ENCODE assay signal across 22 mouse cellular contexts in the genomic region with DNA sequence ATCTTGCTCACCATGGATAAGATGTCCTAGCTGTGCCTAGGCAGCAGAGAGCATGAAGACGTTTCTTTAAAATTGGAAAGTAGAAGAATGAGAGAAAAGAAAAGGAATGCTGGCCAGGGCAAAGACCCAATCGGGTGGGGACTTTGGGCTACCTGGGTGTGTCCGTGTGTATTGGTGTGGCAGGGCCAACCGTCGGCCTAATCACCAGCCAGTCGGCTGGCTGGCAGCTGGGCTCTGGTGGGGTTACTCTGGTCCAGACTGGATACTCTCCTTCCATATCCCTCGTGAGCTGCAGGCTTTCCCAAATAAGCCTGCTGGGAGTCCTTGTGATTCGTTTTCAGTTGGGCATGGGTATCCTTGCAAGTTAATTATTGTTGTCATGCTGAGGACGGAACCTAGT. TPM values are rescaled to one million over a fixed set of nuclear protein-coding genes. Genes with fewer than 3 reads are reported as not detected.
A peak's percentile ranks its signal among the peaks of the same experiment; 100 is the strongest.
DNase-seq lines count a peak whose midpoint lies in the region; ATAC-seq lines count a peak whose summit lies in the region.
"Had no signal": no experiment of that assay in that cellular context is flagged by ENCODE, and none has a peak within 500 bp of the region (broad histone marks: within the 10 kb centered on the region; RNA-seq: fewer than 3 reads in every experiment).

No protein-coding gene starts in this region.

- no peak overlapping the region for H3K4me3 ChIP-seq in intestine, embryonic 15.5 days (replicated peaks)
- no peak overlapping the region for H3K4me3 ChIP-seq in stomach, embryonic 14.5 days (ENCODE audit: low read depth, low read length)
- H3K4me3 ChIP-seq: embryonic facial prominence, embryonic 10.5 days; erythroblast, embryonic 14.5 days; heart, embryonic 13.5 days; hindbrain, embryonic 12.5 days had no signal

- WGBS in intestine, embryonic 15.5 days = 65% methylated on average over 9 of the region's 9 CpGs
- WGBS in stomach, embryonic 14.5 days = 59% methylated on average over 9 of the region's 9 CpGs

- H3K9ac ChIP-seq in intestine, embryonic 15.5 days = no peak overlapping the region
- no peak overlapping the region for H3K9ac ChIP-seq in stomach, embryonic 14.5 days (replicated peaks; ENCODE audit: low read depth, low read length)
- H3K9ac ChIP-seq: heart, embryonic 13.5 days; hindbrain, embryonic 12.5 days had no signal

- no peak for DNase-seq in gastrocnemius, adult 8-10 months (ENCODE audit: low spot score in 2 of 2)
- DNase-seq in cerebellum, postnatal 36 days = no peak
- no peak for DNase-seq in lung, postnatal 25 days (ENCODE audit: low spot score)
- DNase-seq: adrenal gland, adult 2 months; adrenal gland, postnatal 25 days; cerebellum, adult 18-20 months; cerebellum, adult 9-11 months; gastrocnemius, postnatal 25 days; heart, postnatal 4 days had no signal

- peak overlapping the region; percentile 11; the same call in 1 of the 2 replicates for H3K4me2 ChIP-seq in intestine, embryonic 15.5 days (replicated peaks)
- H3K4me2 ChIP-seq in stomach, embryonic 14.5 days (replicated peaks; ENCODE audit: low read depth, low read length) = no peak overlapping the region
- H3K4me2 ChIP-seq: heart, embryonic 13.5 days; hindbrain, embryonic 12.5 days had no signal

- no peaks in the 10 kb centered on the region for H3K9me3 ChIP-seq in intestine, embryonic 15.5 days
- no peaks in the 10 kb centered on the region for H3K9me3 ChIP-seq in stomach, embryonic 14.5 days (ENCODE audit: control insufficient read depth, low read depth, low read length)
- H3K9me3 ChIP-seq: embryonic facial prominence, embryonic 10.5 days; heart, embryonic 13.5 days; hindbrain, embryonic 12.5 days had no signal

- no peaks in the 10 kb centered on the region for H3K27me3 ChIP-seq in intestine, embryonic 15.5 days (replicated peaks)
- no peaks in the 10 kb centered on the region for H3K27me3 ChIP-seq in stomach, embryonic 14.5 days (ENCODE audit: control insufficient read depth, insufficient read depth, low read length)
- H3K27me3 ChIP-seq: hindbrain, embryonic 12.5 days had no signal

- H3K36me3 ChIP-seq in intestine, embryonic 15.5 days = no peaks in the 10 kb centered on the region
- H3K36me3 ChIP-seq in stomach, embryonic 14.5 days (ENCODE audit: control insufficient read depth, insufficient read depth, low read length) = no peaks in the 10 kb centered on the region
- H3K36me3 ChIP-seq: embryonic facial prominence, embryonic 10.5 days; heart, embryonic 13.5 days; hindbrain, embryonic 12.5 days had no signal

- peak; percentile 53 for ATAC-seq in erythroid progenitor cell, adult 5-6 weeks (replicated peaks; ENCODE audit: low FRiP score, poor library complexity, severe bottlenecking)
- ATAC-seq in intestine, embryonic 15.5 days = peak; percentile 62
- ATAC-seq in stomach, embryonic 14.5 days (ENCODE audit: insufficient number of reproducible peaks, insufficient read depth, low FRiP score, low read depth) = peak; percentile 64; the same call in 1 of the 2 replicates
- ATAC-seq: forebrain, embryonic 16.5 days; hindbrain, embryonic 16.5 days had no signal

- H3K4me1 ChIP-seq in intestine, embryonic 15.5 days (replicated peaks) = peaks cover 11% of the 10 kb centered on the region; the same call in 1 of the 2 replicates
- no peaks in the 10 kb centered on the region for H3K4me1 ChIP-seq in stomach, embryonic 14.5 days (ENCODE audit: control insufficient read depth, insufficient read depth, low read length)

- peak overlapping the region; percentile 34; the same call in 1 of the 2 replicates for H3K27ac ChIP-seq in intestine, embryonic 15.5 days
- no peak overlapping the region for H3K27ac ChIP-seq in stomach, embryonic 14.5 days (ENCODE audit: low read length)
- H3K27ac ChIP-seq: embryonic facial prominence, embryonic 10.5 days; heart, embryonic 13.5 days; hindbrain, embryonic 12.5 days had no signal

RNA-seq across cellular contexts. Expression of gene Gpr37l1, which starts 41.2 kb away (rescaled TPM):
- not detected in 2 replicates for total RNA-seq in erythroid progenitor cell, adult 5-6 weeks (2015; ENCODE audit: low replicate concordance)
- total RNA-seq in erythroid progenitor cell, adult 5-6 weeks (2017; ENCODE audit: low replicate concordance) = not detected in 2 replicates
- polyA plus RNA-seq in intestine, embryonic 15.5 days (2015; fragmentation: Nextera tagmentation; extraction: Ambion mirVana) = 0.47 and 0.73 TPM in 2 replicates
- 0.69 and 0.71 TPM in 2 replicates for polyA plus RNA-seq in stomach, embryonic 14.5 days (2014; fragmentation: Nextera tagmentation; extraction: Ambion mirVana)
- under 1 TPM; 0.15 to 0.36 (median 0.27) TPM for total RNA-seq in gastrocnemius, adult 8-10 months (2022)
- total RNA-seq: ES-E14; granulocyte monocyte progenitor cell, adult 5-6 weeks had no signal
- polyA plus RNA-seq: embryonic facial prominence, embryonic 10.5 days; erythroblast, embryonic 14.5 days; forebrain, embryonic 11.5 days; heart, embryonic 13.5 days; heart, postnatal 0 days had no signal

RNA-seq across cellular contexts. Expression of gene Elf3, which starts 49.7 kb away (rescaled TPM):
- not detected in 2 replicates for total RNA-seq in erythroid progenitor cell, adult 5-6 weeks (2015; ENCODE audit: low replicate concordance)
- total RNA-seq in erythroid progenitor cell, adult 5-6 weeks (2017; ENCODE audit: low replicate concordance) = not detected in 2 replicates
- polyA plus RNA-seq in intestine, embryonic 15.5 days (2015; fragmentation: Nextera tagmentation; extraction: Ambion mirVana) = 209 and 213 TPM in 2 replicates
- 98.9 and 104 TPM in 2 replicates for polyA plus RNA-seq in stomach, embryonic 14.5 days (2014; fragmentation: Nextera tagmentation; extraction: Ambion mirVana)
- total RNA-seq in gastrocnemius, adult 8-10 months (2022) = 1 to 10 TPM in 1 of 4 experiments, under 1 TPM in 3; 0.20 to 1.2 (median 0.58) TPM
- total RNA-seq: granulocyte monocyte progenitor cell, adult 5-6 weeks had no signal
- polyA plus RNA-seq: erythroblast, embryonic 14.5 days had no signal
